28 mouse cellular contexts compared by ENCODE assay signal in genomic region chr17:24857831-24858470, GRCm38 (mm10). TPM values are rescaled to one million over a fixed set of nuclear protein-coding genes. Genes with fewer than 3 reads are reported as not detected.
DNase-seq lines count a peak whose midpoint lies in the region; ATAC-seq and TF ChIP-seq lines count a peak whose summit lies in the region.
"Had no signal": no experiment of that assay in that cellular context is flagged by ENCODE, and none has a peak within 500 bp of the region (broad histone marks: within the 10 kb centered on the region; RNA-seq: fewer than 3 reads in every experiment).

No protein-coding gene starts in this region.

- no peak overlapping the region for H3K9ac ChIP-seq in kidney, embryonic 14.5 days (ENCODE audit: low read depth, low read length)
- H3K9ac ChIP-seq in liver, embryonic 15.5 days, result peak overlapping the region; percentile 31; the same call in 1 of the 2 replicates
- H3K9ac ChIP-seq: embryonic facial prominence, embryonic 15.5 days; hindbrain, embryonic 14.5 days; intestine, embryonic 15.5 days; lung, embryonic 14.5 days had no signal

- H3K4me2 ChIP-seq in kidney, embryonic 14.5 days (replicated peaks; ENCODE audit: low read depth, low read length), result no peak overlapping the region
- H3K4me2 ChIP-seq in liver, embryonic 15.5 days, result peak overlapping the region; percentile 57
- H3K4me2 ChIP-seq: embryonic facial prominence, embryonic 15.5 days; hindbrain, embryonic 14.5 days; intestine, embryonic 15.5 days; lung, embryonic 14.5 days had no signal

- DNase-seq in kidney, adult 2 months, result peak; percentile 95
- DNase-seq in kidney, postnatal 36 days, result peak; percentile 88 to 93
- DNase-seq in lung, adult 18-20 months, result no peak
- no peak for DNase-seq in frontal cortex, postnatal 25 days (ENCODE audit: low spot score in 2 of 2)
- DNase-seq in layer of hippocampus, postnatal 25 days (ENCODE audit: extremely low spot score in 1 of 2, low spot score in 1 of 2), result no peak
- DNase-seq: adrenal gland, postnatal 25 days; B cell, adult 2 months; cerebellum, adult 11-12 months; cerebellum, postnatal 36 days; gastrocnemius, postnatal 14 days; heart, postnatal 14 days; left cerebral cortex, postnatal 4 days; lung, embryonic 14.5 days; lung, postnatal 36 days; retina, postnatal 1 day; thymus, postnatal 25 days had no signal

- no peak for TF ChIP-seq CTCF in kidney, adult 2 months (conservative IDR thresholded peaks at IDR 0.05; ENCODE audit: insufficient read depth, insufficient read length, low read depth, low read length)

- no peaks in the 10 kb centered on the region for H3K27me3 ChIP-seq in kidney, adult 2 months (replicated peaks; ENCODE audit: control insufficient read depth, insufficient read depth, low read length)
- no peaks in the 10 kb centered on the region for H3K27me3 ChIP-seq in kidney, embryonic 14.5 days (ENCODE audit: control insufficient read depth, insufficient read depth, low read length)
- H3K27me3 ChIP-seq in liver, embryonic 15.5 days, result no peaks in the 10 kb centered on the region
- H3K27me3 ChIP-seq: embryonic facial prominence, embryonic 15.5 days; intestine, embryonic 15.5 days had no signal

- no peak for ATAC-seq in kidney, embryonic 14.5 days (ENCODE audit: low FRiP score, low TSS enrichment)
- ATAC-seq in erythroid progenitor cell, adult 5-6 weeks (replicated peaks; ENCODE audit: low FRiP score, poor library complexity, severe bottlenecking), result peak; percentile 54
- no peak for ATAC-seq in liver, embryonic 15.5 days (ENCODE audit: insufficient read depth)
- ATAC-seq: forebrain, embryonic 14.5 days; intestine, embryonic 15.5 days had no signal

- H3K4me1 ChIP-seq in kidney, adult 2 months (ENCODE audit: control insufficient read depth, insufficient read depth, low read length), result peaks cover 23% of the 10 kb centered on the region; the same call in 1 of the 2 replicates
- H3K4me1 ChIP-seq in kidney, embryonic 14.5 days (ENCODE audit: control insufficient read depth, insufficient read depth, low read length), result no peaks in the 10 kb centered on the region
- H3K4me1 ChIP-seq in liver, embryonic 15.5 days (replicated peaks), result peaks cover 63% of the 10 kb centered on the region
- H3K4me1 ChIP-seq: embryonic facial prominence, embryonic 15.5 days; heart, embryonic 10.5 days; intestine, embryonic 15.5 days had no signal

- H3K9me3 ChIP-seq in kidney, embryonic 14.5 days (ENCODE audit: control insufficient read depth, low read length), result no peaks in the 10 kb centered on the region
- no peaks in the 10 kb centered on the region for H3K9me3 ChIP-seq in liver, embryonic 15.5 days (replicated peaks)
- H3K9me3 ChIP-seq: embryonic facial prominence, embryonic 15.5 days; heart, embryonic 10.5 days; intestine, embryonic 15.5 days had no signal

- H3K36me3 ChIP-seq in kidney, adult 2 months (ENCODE audit: control insufficient read depth, insufficient read depth, low read length), result peaks cover 5% of the 10 kb centered on the region
- H3K36me3 ChIP-seq in kidney, embryonic 14.5 days (ENCODE audit: control insufficient read depth, insufficient read depth, low read length), result peaks cover 19% of the 10 kb centered on the region
- H3K36me3 ChIP-seq in liver, embryonic 15.5 days (replicated peaks), result peaks cover 90% of the 10 kb centered on the region

- peak overlapping the region; percentile 69 for H3K27ac ChIP-seq in kidney, adult 2 months (ENCODE audit: insufficient read depth, low read depth, low read length)
- no peak overlapping the region for H3K27ac ChIP-seq in kidney, embryonic 14.5 days (ENCODE audit: low read depth, low read length)
- peak overlapping the region; percentile 92 for H3K27ac ChIP-seq in liver, embryonic 15.5 days (replicated peaks)
- H3K27ac ChIP-seq: embryonic facial prominence, embryonic 15.5 days; heart, embryonic 10.5 days; hindbrain, embryonic 14.5 days; intestine, embryonic 15.5 days had no signal

- H3K4me3 ChIP-seq in kidney, adult 2 months (ENCODE audit: insufficient read depth, low read depth, low read length), result peak overlapping the region; percentile 14; the same call in 1 of the 2 replicates
- H3K4me3 ChIP-seq in kidney, embryonic 14.5 days (ENCODE audit: low read length), result no peak overlapping the region
- no peak overlapping the region for H3K4me3 ChIP-seq in liver, embryonic 15.5 days (replicated peaks)
- H3K4me3 ChIP-seq: embryonic facial prominence, embryonic 15.5 days; heart, embryonic 10.5 days; intestine, embryonic 15.5 days had no signal

- TF ChIP-seq POLR2A in kidney, adult 2 months (IDR thresholded peaks at IDR 0.05; ENCODE audit: low read depth, low read length), result no peak

- 38% methylated on average over 8 of the region's 8 CpGs for WGBS in kidney, adult 2 months
- WGBS in kidney, embryonic 14.5 days, result 88% methylated on average over 8 of the region's 8 CpGs
- WGBS in liver, embryonic 15.5 days (ENCODE audit: insufficient replicate concordance), result 69% methylated on average over 8 of the region's 8 CpGs

RNA-seq across cellular contexts. Expression of gene Fahd1, which starts 7.8 kb away (rescaled TPM):
- polyA plus RNA-seq in kidney, adult 2 months (2012; rRNA removed), result 103 and 123 TPM in 2 replicates
- 30.4 and 34.1 TPM in 2 replicates for polyA plus RNA-seq in kidney, embryonic 14.5 days (2014; fragmentation: Nextera tagmentation; extraction: Ambion mirVana)
- 50.5 and 87.6 TPM in 2 replicates for total RNA-seq in erythroid progenitor cell, adult 5-6 weeks (2015; ENCODE audit: low replicate concordance)
- 73.2 and 83.4 TPM in 2 replicates for total RNA-seq in erythroid progenitor cell, adult 5-6 weeks (2017; ENCODE audit: low replicate concordance)
- 41.1 and 44.2 TPM in 2 replicates for polyA plus RNA-seq in liver, embryonic 15.5 days (2015; fragmentation: Nextera tagmentation; extraction: Ambion mirVana)
- 10 to 100 TPM; 19.8 to 20.6 TPM for total RNA-seq in layer of hippocampus, postnatal 25 days (2021)

RNA-seq across cellular contexts. Expression of gene Igfals, which starts 7.8 kb away (rescaled TPM):
- 50.6 and 77.3 TPM in 2 replicates for polyA plus RNA-seq in kidney, adult 2 months (2012; rRNA removed)
- polyA plus RNA-seq in kidney, embryonic 14.5 days (2014; fragmentation: Nextera tagmentation; extraction: Ambion mirVana), result 0.49 and 1.0 TPM in 2 replicates
- total RNA-seq in erythroid progenitor cell, adult 5-6 weeks (2015; ENCODE audit: low replicate concordance), result 0.84 TPM in 1 of 2 replicates, not detected in the other
- total RNA-seq in erythroid progenitor cell, adult 5-6 weeks (2017; ENCODE audit: low replicate concordance), result not detected in 2 replicates
- 9.6 and 11.5 TPM in 2 replicates for polyA plus RNA-seq in liver, embryonic 15.5 days (2015; fragmentation: Nextera tagmentation; extraction: Ambion mirVana)
- total RNA-seq in layer of hippocampus, postnatal 25 days (2021), result not detected
- total RNA-seq: layer of hippocampus, adult 8-10 months; left cerebral cortex, adult 18-20 months; megakaryocyte-erythroid progenitor cell, adult 5-6 weeks; monocyte, adult 5-6 weeks had no signal

RNA-seq across cellular contexts. Expression of gene Hagh, which starts 18.0 kb away (rescaled TPM):
- 636 and 727 TPM in 2 replicates for polyA plus RNA-seq in kidney, adult 2 months (2012; rRNA removed)
- polyA plus RNA-seq in kidney, embryonic 14.5 days (2014; fragmentation: Nextera tagmentation; extraction: Ambion mirVana), result 46.6 and 55.4 TPM in 2 replicates
- 350 and 357 TPM in 2 replicates for total RNA-seq in erythroid progenitor cell, adult 5-6 weeks (2015; ENCODE audit: low replicate concordance)
- total RNA-seq in erythroid progenitor cell, adult 5-6 weeks (2017; ENCODE audit: low replicate concordance), result 157 and 279 TPM in 2 replicates
- 117 and 135 TPM in 2 replicates for polyA plus RNA-seq in liver, embryonic 15.5 days (2015; fragmentation: Nextera tagmentation; extraction: Ambion mirVana)
- 100 to 1,000 TPM; 127 to 136 TPM for total RNA-seq in layer of hippocampus, postnatal 25 days (2021)

RNA-seq across cellular contexts. Expression of gene Nubp2, which starts 28.2 kb away (rescaled TPM):
- polyA plus RNA-seq in kidney, adult 2 months (2012; rRNA removed), result 37.2 and 38.4 TPM in 2 replicates
- polyA plus RNA-seq in kidney, embryonic 14.5 days (2014; fragmentation: Nextera tagmentation; extraction: Ambion mirVana), result 57.1 and 61.8 TPM in 2 replicates
- 31.9 and 50.8 TPM in 2 replicates for total RNA-seq in erythroid progenitor cell, adult 5-6 weeks (2015; ENCODE audit: low replicate concordance)
- total RNA-seq in erythroid progenitor cell, adult 5-6 weeks (2017; ENCODE audit: low replicate concordance), result 35.0 and 44.1 TPM in 2 replicates
- polyA plus RNA-seq in liver, embryonic 15.5 days (2015; fragmentation: Nextera tagmentation; extraction: Ambion mirVana), result 68.1 and 73.5 TPM in 2 replicates
- total RNA-seq in layer of hippocampus, postnatal 25 days (2021), result 10 to 100 TPM; 33.5 to 38.1 TPM

RNA-seq across cellular contexts. Expression of gene Spsb3, which starts 28.5 kb away (rescaled TPM):
- 55.5 and 69.0 TPM in 2 replicates for polyA plus RNA-seq in kidney, adult 2 months (2012; rRNA removed)
- 32.1 and 36.8 TPM in 2 replicates for polyA plus RNA-seq in kidney, embryonic 14.5 days (2014; fragmentation: Nextera tagmentation; extraction: Ambion mirVana)
- 84.0 and 90.5 TPM in 2 replicates for total RNA-seq in erythroid progenitor cell, adult 5-6 weeks (2015; ENCODE audit: low replicate concordance)
- 47.5 and 65.7 TPM in 2 replicates for total RNA-seq in erythroid progenitor cell, adult 5-6 weeks (2017; ENCODE audit: low replicate concordance)
- polyA plus RNA-seq in liver, embryonic 15.5 days (2015; fragmentation: Nextera tagmentation; extraction: Ambion mirVana), result 45.2 and 48.4 TPM in 2 replicates
- total RNA-seq in layer of hippocampus, postnatal 25 days (2021), result 10 to 100 TPM; 41.5 to 48.9 TPM

Comparison
In these comparisons a context has a peak if more than half of its experiments do, and no peak if none do; other contexts are left out.
1. DNase-seq: peak in kidney, adult 2 months (single experiment) and kidney, postnatal 36 days (2 of 2); none in lung, adult 18-20 months (0 of 2), frontal cortex, postnatal 25 days (0 of 2) and layer of hippocampus, postnatal 25 days (0 of 2).